Mouse (Mus musculus) ES-Bruce4 (cell line): ENCODE measurements around the gene Crocc2.

Experiments used
- CTCF ChIP-seq: IDR thresholded peaks from one replicate; pipeline ENCODE4 v1.8.1; 2011; ENCODE audit warnings: low read depth, low read length
- EP300 ChIP-seq: IDR thresholded peaks from 2 replicates; pipeline ENCODE4 v1.6.1; 2011; ENCODE audit warnings: low read depth, low read length; ENCODE audit not compliant: insufficient read depth
- POLR2A ChIP-seq: IDR thresholded peaks from one replicate; pipeline ENCODE4 v1.8.1; 2011; ENCODE audit warnings: low read length; ENCODE audit not compliant: insufficient read depth

DNA sequence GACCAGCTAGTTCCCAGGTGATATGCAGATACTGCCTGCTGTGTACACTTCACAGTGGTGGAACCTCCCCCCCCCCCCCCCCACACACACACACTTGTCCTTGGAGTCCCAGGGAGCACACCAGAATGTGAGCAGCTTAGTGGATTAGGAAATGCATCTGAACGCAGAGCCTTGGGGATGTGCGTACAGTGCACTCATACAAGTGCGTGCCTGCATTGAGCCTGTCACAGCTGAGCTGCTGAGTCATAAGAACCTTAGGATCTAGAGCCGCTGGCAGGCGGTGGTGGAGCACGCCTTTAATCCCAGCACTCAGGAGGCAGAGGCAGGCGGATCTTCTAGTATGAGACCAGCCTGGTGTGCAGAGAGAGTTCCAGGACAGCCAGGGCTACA is 59.4 kb downstream of the Crocc2 start:
- TF ChIP-seq CTCF = no peak
- no peak for TF ChIP-seq POLR2A
- no peak for TF ChIP-seq EP300
